Mouse (Mus musculus) adipocyte (in vitro differentiated cells): Measurements from ENCODE around the gene Cdk11b.
"Not testable (repeated sequence)": the region's sequence is repeated elsewhere in the genome, so short reads cannot be mapped to it uniquely, and the experiment has no call there.

ENCODE experiments used
- DNase-seq: peaks from one replicate; pipeline ENCODE4 v3.0.0-alpha.2; 2016; ENCODE audit warnings: low spot score

Gene Cdk11b

DNA sequence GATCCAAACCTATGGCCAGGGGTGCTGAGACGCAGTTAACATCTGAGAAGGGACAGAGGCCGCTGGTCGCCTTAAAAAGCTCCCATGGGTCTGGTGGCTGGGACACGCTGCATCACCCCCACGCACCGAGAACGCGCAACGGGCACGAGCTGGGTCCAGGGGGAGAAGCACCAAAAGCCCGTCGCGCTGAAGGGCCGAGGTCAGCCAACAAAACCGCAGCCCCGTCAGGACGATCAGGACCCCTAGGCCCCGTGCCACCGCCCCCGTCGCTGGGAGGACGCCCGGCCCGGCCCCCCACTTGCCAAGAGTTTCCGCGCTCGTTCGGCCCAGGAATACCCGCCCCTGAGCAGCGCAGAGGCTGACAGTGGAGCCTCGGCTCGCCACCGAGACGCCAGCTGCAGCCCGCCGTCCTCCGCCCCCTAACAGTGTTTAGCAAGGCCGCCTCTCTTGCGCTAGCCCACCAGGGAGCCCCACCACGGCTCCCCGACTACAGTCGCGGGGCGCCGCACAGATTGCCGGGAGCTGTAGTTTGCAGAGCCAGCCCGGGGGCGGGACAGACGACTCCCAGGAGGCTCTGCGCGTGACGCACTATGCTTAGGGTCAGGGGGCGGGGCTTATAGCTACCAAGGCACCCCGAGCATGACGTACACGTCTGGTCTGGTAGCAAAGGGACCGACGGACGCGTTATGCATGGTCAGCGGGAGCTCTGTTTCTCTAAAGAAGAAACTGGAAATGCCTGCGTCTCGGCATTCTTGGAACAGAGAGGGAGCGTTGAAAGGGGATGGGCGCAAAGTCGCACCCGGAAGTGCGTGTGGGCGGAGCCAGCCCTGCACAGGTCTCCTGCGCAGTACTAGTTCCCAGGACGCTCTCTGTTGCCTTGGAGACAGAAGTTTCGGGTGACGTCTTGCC lies 44.3 kb downstream of the Cdk11b start, which contains the start of gene Mib2:
TSS of gene Mib2 (minus strand) at position 510 of the 909 bp plus-strand sequence.
- peak; percentile 96 for DNase-seq

DNA sequence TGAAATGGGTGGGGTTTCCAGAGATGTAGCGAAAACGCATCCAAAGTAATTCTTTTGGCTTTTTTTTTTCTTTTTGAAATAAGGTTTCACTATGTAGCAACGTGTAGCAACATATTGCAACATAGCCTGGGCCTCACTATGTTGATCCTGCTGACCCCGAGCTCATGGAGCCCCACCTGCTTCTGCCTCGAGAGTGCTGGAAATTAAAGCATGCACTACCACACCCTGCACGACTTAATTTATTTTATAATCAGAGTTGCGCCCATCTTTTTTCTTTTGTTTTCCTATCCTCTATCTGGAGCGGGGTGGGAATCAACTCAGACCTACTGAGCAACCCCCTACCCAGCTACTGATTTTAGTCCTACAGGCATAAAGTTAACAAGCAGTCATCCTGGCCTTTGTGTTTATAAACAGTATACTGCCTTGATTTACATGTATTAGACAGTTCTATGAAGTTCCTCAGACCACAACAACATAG lies 45.0 kb downstream of the Cdk11b start:
- DNase-seq, result no peak

DNA sequence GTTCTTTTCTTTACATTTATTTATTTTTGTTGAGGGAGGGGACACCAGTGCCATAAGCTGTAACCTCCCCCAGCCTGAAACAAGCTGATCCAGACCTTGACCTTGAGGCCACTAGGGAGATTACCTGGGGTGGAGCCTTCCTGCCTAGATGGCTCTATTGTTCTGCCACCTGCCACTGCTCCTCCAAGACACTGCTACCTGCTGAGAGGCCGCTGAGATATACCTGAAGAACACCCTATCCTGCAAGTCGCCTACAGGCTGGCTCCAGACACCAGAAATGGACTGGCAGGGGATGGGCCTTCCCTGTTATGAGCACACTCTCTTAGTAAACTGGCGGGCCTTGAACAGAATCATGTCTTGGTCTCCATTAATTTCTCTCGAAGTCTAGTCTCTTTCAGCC lies 45.6 kb downstream of the Cdk11b start:
- DNase-seq, result not testable (repeated sequence)

DNA sequence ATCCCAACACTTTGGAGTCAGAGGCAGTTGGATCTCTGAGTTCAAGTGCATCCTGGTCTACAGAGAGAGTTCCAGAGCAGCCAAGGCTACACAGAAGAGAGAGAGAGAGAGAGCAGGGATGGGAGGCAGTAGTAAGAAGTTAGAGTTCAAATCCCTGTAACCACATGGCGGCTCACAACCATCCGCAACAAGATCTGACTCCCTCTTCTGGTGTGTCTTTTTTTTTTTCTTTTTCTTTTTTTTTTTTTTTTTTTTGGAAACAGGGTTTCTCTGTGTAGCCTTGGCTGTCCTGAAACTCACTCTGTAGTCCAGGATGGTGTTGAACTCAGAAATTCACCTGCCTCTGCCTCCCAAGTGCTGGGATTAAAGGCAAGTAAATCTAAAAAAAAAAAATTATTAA lies 47.4 kb downstream of the Cdk11b start:
- DNase-seq, result no peak

DNA sequence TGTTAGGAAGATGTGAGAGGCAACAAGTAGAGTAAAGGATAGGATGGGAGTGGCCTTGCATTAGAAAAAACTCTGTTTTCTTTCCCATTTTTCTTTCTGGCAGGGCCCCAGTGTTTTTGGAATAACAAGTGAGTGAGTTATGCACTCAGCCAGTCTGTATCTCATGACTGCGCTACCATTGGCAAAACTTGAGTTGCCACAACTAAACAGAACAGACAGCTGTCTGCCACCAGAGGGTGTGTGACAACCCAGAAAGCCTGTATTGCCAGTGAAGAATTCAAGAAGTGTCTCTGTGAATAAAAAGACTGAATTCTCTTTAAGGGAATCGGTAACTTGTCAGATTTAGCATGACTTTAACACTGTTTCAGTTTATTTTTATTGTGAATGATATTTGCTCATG lies 51.3 kb downstream of the Cdk11b start:
- peak; percentile 80 for DNase-seq

DNA sequence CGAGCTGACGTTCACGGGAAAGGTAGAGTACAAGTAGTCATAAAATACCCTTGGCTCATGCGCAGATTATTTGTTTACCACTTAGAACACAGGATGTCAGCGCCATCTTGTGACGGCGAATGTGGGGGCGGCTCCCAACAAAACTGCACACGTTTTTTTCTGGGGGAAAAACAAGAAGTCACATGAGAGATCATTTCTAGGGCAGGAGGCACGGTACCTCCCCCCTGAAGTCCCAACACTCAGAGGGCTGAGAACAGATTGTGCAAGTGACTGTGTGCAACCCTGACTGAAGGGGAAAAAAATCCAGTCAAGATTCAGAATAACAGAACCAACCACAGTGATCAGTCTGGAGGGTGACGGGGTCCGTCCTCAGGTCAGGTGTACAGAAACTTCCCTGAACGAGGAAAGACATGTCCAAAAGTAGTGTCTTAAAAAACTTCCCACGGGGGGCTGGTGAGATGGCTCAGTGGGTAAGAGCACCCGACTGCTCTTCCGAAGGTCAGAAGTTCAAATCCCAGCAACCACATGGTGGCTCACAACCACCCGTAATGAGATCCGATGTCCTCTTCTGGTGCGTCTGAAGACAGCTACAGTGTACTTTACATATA lies 59.1 kb downstream of the Cdk11b start:
- DNase-seq, result not testable (repeated sequence)

DNA sequence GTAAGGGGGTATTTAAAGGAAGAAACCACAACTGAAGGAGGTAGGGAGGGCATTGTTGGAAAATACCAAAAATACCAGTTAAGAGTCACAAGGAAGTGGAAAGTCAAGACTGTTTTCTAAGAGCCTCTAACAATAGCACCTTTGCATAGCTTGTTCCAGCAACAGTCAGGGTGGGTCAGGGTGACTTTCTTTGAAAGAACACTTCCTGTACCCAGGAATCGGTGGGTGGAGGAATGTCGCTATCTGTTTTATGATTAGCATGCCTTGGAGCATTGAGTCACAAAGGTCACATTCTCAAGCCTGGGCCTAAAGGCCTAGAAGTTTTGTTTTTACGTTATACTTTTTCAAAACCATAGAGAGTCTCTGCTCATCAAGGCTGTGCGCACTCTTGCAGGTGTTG lies 63.1 kb downstream of the Cdk11b start:
- DNase-seq, result not testable (repeated sequence)

DNA sequence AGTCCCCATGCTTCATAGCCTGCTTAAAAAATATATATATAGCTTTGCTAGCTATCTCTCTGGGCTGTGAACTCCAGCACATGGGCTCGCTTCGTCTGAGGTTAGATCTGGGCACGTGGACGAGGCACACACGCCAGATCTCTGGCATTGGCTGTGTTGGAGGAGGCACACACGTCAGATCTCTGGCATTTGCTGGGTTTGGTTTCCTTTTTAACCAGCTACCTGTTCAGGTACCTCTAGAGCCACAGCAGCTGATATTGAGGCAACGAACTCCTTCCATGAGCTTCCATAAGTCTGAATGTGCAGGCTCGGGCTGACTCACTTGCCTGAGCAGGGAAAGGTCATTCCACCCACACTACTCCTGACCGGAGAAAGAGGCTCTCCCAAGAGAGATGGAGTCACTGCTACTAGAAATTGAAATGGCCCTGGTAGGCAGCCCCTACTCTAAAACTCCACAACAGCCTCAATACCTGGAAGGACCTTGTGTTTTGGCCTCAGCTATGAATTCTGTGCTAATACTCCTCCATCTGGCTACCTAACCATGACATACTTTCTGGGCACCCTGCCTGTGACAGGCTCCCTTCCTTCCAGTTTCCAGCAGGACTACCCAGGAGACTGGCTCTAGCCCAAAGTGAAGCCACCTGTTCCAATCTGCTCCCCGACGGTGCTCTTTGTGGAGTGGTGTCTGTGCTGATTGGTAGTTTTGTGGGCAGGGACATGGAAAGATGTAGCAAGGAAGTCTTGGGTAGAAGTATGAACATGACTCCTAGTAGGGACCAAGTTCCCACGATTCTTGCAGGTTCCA lies 66.1 kb downstream of the Cdk11b start:
- DNase-seq, result peak; percentile 39

DNA sequence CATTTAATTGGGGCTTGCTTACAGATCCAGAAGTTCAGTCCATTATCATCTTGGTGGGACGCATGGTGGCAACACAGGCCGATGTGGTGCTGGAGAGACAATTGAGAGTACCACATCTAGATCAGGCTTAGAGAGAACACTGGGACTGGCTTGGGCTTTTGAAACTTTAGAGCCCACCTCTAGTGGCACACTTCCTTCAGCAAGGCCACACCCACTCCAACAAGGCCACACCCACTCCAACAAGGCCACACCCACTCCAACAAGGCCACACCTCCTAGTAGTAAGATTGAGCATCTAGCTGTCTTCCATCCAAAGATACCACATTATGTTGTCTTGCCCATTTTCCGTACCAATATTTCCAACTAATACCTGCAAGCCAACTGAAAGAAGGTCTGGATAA lies 67.8 kb downstream of the Cdk11b start:
- DNase-seq, result no peak

DNA sequence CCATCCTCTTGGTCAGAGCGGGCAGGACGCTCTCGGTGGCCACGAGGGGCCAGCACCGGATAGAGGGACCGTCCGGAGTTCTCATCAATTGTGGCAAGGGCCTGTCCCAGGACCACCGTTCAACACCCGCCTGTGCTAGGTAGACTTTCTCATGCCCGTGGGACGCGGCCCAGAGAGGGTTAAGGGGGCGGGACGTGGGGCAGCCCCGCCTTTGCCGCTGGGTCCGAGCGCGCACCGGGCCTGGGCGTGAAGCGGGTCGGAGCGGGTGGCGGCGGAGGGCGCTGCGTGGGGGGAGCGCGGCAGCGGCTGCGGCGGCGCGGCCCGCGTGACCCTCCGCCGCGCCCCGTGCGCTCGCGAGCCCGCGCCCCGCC lies 69.4 kb downstream of the Cdk11b start, which contains the start of gene Fndc10:
TSS of gene Fndc10 (plus strand) at position 232 of the 371 bp plus-strand sequence.
- DNase-seq, result no peak

DNA sequence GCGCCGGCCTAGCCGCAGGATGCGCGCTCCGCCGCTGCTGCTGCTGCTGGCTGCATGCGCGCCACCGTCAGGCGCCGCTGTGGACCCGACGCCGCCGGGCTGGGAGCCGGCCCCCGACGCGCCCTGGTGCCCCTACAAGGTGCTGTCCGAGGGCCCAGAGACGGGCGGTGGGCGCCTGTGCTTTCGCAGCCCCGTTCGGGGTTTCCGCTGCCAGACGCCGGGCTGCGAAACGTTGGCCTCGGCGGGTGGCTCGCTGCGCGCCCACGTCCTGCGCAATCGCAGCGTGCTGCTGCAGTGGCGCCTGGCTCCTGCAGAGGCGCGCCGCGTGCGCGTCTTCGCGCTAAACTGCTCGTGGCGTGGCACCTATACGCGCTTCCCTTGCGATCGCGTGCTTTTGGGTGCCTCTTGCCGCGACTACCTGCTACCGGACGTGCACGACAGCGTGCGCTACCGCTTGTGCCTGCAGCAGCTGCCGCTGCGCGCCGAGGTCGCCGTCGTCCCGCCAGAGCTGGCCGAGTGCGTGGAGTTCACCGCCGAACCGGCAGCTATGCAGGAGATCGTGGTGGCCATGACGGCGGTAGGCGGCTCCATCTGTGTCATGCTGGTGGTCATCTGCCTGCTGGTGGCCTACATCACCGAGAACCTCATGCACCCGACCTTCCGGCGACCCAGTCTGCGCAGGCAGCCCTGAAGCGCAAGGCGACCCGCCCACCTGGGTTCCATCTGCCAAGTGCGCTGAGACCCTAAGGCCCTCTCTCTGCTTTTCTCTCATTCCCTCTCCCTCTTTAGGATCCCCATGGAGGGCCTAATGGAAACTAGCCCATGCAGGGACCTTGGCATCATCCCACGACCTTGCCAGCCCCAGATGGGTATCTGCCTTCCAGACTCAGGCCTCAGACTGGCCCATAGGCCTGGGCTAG lies 70.1 kb downstream of the Cdk11b start:
- DNase-seq, result no peak

DNA sequence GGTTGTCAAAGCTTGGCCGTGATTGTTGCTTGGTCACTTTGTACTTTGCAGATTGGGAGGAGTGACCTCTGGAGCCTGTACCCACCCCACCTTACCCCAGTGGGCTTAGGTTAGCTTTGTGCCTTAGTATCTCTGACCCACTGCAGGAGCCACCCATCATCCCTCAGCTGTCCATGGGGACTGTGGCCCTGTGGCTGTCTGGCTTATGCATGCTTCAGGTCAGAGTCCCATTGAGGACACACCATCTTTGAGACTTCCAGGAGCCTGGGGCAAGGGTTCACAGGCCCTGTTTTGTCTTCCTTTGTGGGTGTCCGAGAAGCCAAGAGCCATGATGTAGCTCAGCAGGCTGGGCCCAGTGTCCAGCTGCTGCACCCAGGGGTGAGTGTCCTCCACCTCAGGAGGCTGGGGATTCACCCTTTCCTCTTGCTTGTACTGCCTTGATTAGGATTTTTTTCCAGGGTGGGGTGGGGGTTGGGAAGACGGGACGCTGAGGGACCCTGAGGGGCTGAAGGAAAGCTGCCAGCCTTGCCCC lies 70.9 kb downstream of the Cdk11b start:
- DNase-seq, result no peak

DNA sequence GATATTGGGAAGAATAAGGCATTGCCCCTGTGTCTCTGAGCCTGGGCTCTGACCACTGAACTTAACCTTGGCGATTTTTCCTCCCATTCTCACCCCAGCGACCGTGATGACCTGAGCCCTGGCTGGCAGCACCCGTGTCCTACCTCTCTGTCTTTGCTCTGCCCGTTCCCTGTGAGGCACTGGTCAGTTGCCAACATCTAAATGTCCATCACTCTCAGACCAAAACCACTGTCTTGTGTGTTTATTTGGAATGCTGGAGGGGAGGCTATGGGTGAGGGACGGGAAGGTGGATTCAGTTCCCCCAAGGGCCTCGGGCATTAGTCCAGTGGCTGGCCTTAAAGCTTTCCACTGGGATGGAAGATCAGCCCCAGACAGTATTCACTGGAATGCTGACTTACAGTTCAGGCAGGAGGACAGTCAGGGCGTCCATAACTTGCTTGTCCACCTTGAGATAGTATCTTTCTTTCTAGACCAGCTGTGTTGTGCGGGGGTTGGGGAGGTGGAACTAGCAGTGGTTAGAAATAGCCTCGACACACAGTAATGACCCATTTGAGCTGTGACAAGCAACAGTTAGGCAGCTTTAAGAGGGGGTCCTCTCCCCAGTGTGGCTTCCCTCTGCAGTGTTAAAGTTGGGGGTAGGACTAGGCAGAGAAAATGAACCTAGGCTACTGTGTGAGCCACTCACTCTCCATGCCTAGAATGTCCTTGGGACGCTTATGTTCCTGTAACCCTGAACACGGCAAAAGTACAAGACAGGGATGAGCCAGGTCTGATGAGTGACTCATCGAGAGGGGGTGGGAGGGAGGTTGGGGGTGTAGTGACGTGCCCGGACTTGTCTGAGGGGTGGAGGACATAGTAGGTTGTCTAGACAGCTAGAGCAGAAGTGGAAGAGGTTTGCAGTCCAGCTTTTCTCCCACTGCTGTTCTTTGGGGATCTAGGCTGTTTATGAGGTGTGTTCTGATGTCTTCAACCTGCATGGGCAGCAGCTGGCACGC lies 71.9 kb downstream of the Cdk11b start:
- DNase-seq, result no peak
